Mouse (Mus musculus) heart, adult 2 months (tissue): Measurements from ENCODE around the gene Eif4e2. TPM values are rescaled to one million over a fixed set of nuclear protein-coding genes. Genes with fewer than 3 reads are reported as not detected.
A peak's percentile ranks its signal among the peaks of the same experiment; 100 is the strongest.

ENCODE experiments used
- DNase-seq, 2 experiments: peaks; one replicate each; pipeline ENCODE4 v3.0.0; 2021
- H3K27ac ChIP-seq: fragments of 200-600 bp; 2 replicates; pipeline ENCODE4 v1.8.1; 2022
- H3K27me3 ChIP-seq: fragments of 200-500 bp; 2 replicates; pipeline ENCODE4 v1.6.1; 2012; ENCODE audit warnings: mild to moderate bottlenecking, low read length, inconsistent platforms, mixed read lengths; ENCODE audit not compliant: control insufficient read depth, insufficient read depth
- H3K36me3 ChIP-seq: fragments of 200-500 bp; 2 replicates; pipeline ENCODE4 v1.6.1; 2012; ENCODE audit warnings: low read length, inconsistent platforms; ENCODE audit not compliant: control insufficient read depth, insufficient read depth
- H3K4me1 ChIP-seq: fragments of 200-500 bp; 2 replicates; pipeline ENCODE4 v1.6.1; 2011; ENCODE audit warnings: low read length; ENCODE audit not compliant: control insufficient read depth, insufficient read depth
- H3K4me3 ChIP-seq: fragments of 200-600 bp; 2 replicates; pipeline ENCODE4 v1.8.1; 2022
- H3K79me2 ChIP-seq: fragments of 200-500 bp; replicated peaks from 2 replicates; pipeline ENCODE4 v1.6.1; 2012; ENCODE audit warnings: mild to moderate bottlenecking, inconsistent platforms, low read length, moderate library complexity, mixed read lengths; ENCODE audit not compliant: control insufficient read depth, insufficient read depth
- H3K9ac ChIP-seq: fragments of 200-500 bp; 2 replicates; pipeline ENCODE4 v1.6.1; 2012; ENCODE audit warnings: low read depth, mild to moderate bottlenecking, control low read depth, inconsistent platforms, low read length, mixed read lengths
- CTCF ChIP-seq: fragments of 200-600 bp; IDR thresholded peaks from 2 replicates; pipeline ENCODE4 v1.8.1; 2022; ENCODE audit warnings: antibody characterized with exemption, mild to moderate bottlenecking, moderate library complexity
- EP300 ChIP-seq: fragments of 200-500 bp; IDR thresholded peaks from 2 replicates; pipeline ENCODE4 v1.6.1; 2011; ENCODE audit warnings: low read depth, low read length, control low read depth; ENCODE audit not compliant: insufficient read depth
- POLR2A ChIP-seq: fragments of 200-500 bp; IDR thresholded peaks from 2 replicates; pipeline ENCODE4 v1.6.1; 2011; ENCODE audit warnings: mild to moderate bottlenecking, low read depth, low read length, control low read depth; ENCODE audit not compliant: insufficient read depth
- WGBS: fragments of 180-500 bp; shearing (Covaris S2); methylation state at CpG from one replicate; pipeline ENCODE4 v1.1.7; 2018; 5-methylcytosine and 5-hydroxymethylcytosine counted together
- intact Hi-C: fragments of 180-260 bp; cut with DNase I; formaldehyde crosslinking; loops from one replicate; pipeline ENCODE4 v1.15.1; 2025
- polyA plus RNA-seq: library from polyadenylated mRNA; depleted of rRNA; stranded (reverse); fragments of >200 nt; gene quantifications from 2 replicates; pipeline ENCODE4 v1.2.3, GENCODE M21; 2012
- total RNA-seq, 2 experiments: library from RNA; stranded (reverse); gene quantifications; 2 replicates each; pipeline ENCODE4 v1.2.3; 2021

Gene Eif4e2
- total and polyA plus RNA-seq, 3 experiments: 25.8 to 47.2 (median 44.1) TPM

- H3K27ac ChIP-seq: no peak overlapping the region
- H3K9ac ChIP-seq: no peak overlapping the region
- no peak for DNase-seq
- no peaks in the 10 kb centered on the region for H3K79me2 ChIP-seq
- intact Hi-C loops: no loop called here
- TF ChIP-seq CTCF: no peak
- TF ChIP-seq POLR2A: no peak
- no peak for TF ChIP-seq EP300
- 52% methylated on average over 3 of the region's 3 CpGs for WGBS
- H3K36me3 ChIP-seq: no peaks in the 10 kb centered on the region
- no peaks in the 10 kb centered on the region for H3K4me1 ChIP-seq
- H3K27me3 ChIP-seq: no peaks in the 10 kb centered on the region
- H3K4me3 ChIP-seq: no peak overlapping the region
Observed at GRCm38 (mm10) chr1:87205502-87205901, 8.2 kb upstream of the Eif4e2 start.

- TF ChIP-seq CTCF (peak; percentile 40), POLR2A (no peak)
- H3K4me3 ChIP-seq: no peak overlapping the region
- no peaks in the 10 kb centered on the region for H3K36me3 ChIP-seq
- H3K79me2 ChIP-seq: no peaks in the 10 kb centered on the region
- DNase-seq: no peak
- no peaks in the 10 kb centered on the region for H3K27me3 ChIP-seq
- H3K27ac ChIP-seq: no peak overlapping the region
- H3K9ac ChIP-seq: no peak overlapping the region
- no peaks in the 10 kb centered on the region for H3K4me1 ChIP-seq
- 30% methylated on average over 17 of the region's 17 CpGs for WGBS
- intact Hi-C loops: no loop called here
Observed at GRCm38 (mm10) chr1:87206339-87206738, 7.4 kb upstream of the Eif4e2 start.

DNA sequence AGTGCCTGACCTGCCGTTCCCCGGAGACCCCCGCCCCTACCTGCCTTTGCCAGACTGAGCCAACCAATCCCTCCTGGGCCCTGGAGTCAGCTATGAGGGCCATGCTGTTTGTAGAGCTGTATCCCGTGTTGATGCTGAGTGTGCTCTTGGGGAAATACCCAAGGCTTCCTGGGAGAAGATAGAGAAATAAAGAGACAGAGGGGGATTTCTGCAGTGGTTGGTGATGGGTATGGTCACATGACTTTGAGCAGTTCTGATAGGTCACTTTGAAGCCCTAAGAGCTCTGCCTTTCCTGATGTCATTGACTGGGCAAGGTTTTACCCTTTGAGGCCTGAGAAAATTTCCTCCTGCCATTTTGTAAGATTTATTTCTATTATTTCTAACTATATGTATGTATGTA is 2.3 kb upstream of the Eif4e2 start:
- Histone ChIP-seq H3K27me3 (no peaks in the 10 kb centered on the region), H3K4me3 (no peak overlapping the region), H3K27ac (no peak overlapping the region), H3K79me2 (peaks cover 5% of the 10 kb centered on the region), H3K9ac (no peak overlapping the region), H3K4me1 (peaks cover 8% of the 10 kb centered on the region), H3K36me3 (peaks cover 11% of the 10 kb centered on the region)
- TF ChIP-seq EP300 (no peak), CTCF (no peak), POLR2A (no peak)
- intact Hi-C loops: no loop called here
- DNase-seq: no peak
- 69% methylated on average over 4 of the region's 4 CpGs for WGBS

GRCm38 (mm10) chr1:87214748-87215147 is 1.0 kb downstream of the Eif4e2 start:
- peak overlapping the region; percentile 55 for H3K4me3 ChIP-seq
- no peaks in the 10 kb centered on the region for H3K27me3 ChIP-seq
- H3K79me2 ChIP-seq: peaks cover 5% of the 10 kb centered on the region
- 9% methylated on average over 4 of the region's 4 CpGs for WGBS
- peaks cover 21% of the 10 kb centered on the region for H3K36me3 ChIP-seq
- H3K9ac ChIP-seq: peak overlapping the region; percentile 31
- intact Hi-C loops: no loop called here
- H3K4me1 ChIP-seq: peaks cover 10% of the 10 kb centered on the region
- H3K27ac ChIP-seq: peak overlapping the region; percentile 96
- no peak for TF ChIP-seq CTCF
- no peak for TF ChIP-seq POLR2A
- no peak for TF ChIP-seq EP300
- DNase-seq: no peak

DNA sequence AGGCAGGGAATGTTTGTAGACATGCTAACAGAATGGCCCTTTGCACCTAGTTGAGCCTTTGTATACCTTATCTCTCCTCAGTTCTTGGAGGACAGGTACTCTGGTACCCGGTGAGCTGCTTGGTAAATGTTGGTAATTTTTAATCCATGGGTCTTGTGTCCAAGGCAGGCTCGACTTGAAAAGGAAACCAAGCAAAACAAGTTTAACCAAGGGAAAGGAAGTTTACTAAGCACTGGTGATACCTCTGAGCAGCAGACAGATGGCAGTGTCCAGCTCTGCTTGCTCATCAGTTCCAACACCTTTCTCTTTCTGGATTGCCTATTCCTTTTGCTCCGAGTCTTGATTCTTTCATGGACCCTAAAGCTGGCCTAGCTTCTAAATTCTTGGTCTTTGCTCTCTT is 4.2 kb downstream of the Eif4e2 start:
- H3K79me2 ChIP-seq: peaks cover 5% of the 10 kb centered on the region
- peaks cover 10% of the 10 kb centered on the region for H3K4me1 ChIP-seq
- intact Hi-C loops: no loop called here
- TF ChIP-seq CTCF (peak; percentile 80), EP300 (no peak)
- WGBS: 47% methylated on average over 3 of the region's 3 CpGs
- peaks cover 29% of the 10 kb centered on the region for H3K36me3 ChIP-seq
- H3K9ac ChIP-seq: no peak overlapping the region
- H3K4me3 ChIP-seq: no peak overlapping the region
- H3K27me3 ChIP-seq: no peaks in the 10 kb centered on the region
- no peak for DNase-seq
- H3K27ac ChIP-seq: no peak overlapping the region

- H3K9ac ChIP-seq: no peak overlapping the region
- DNase-seq: no peak
- WGBS: 93% methylated on average over 8 of the region's 8 CpGs
- no peak for TF ChIP-seq POLR2A
- no peak for TF ChIP-seq CTCF
- no peaks in the 10 kb centered on the region for H3K27me3 ChIP-seq
- H3K4me1 ChIP-seq: no peaks in the 10 kb centered on the region
- H3K27ac ChIP-seq: no peak overlapping the region
- intact Hi-C loops: loop anchor here (10.0 kb wide), 1 partner anchor 1161 kb away; the partner anchor contains the start of gene Psmd1
- peaks cover 8% of the 10 kb centered on the region for H3K36me3 ChIP-seq
- no peaks in the 10 kb centered on the region for H3K79me2 ChIP-seq
- no peak overlapping the region for H3K4me3 ChIP-seq
Observed at GRCm38 (mm10) chr1:87225739-87226138, 12.0 kb downstream of the Eif4e2 start.
